ENCODE assay signal across 16 mouse cellular contexts in genomic region chr2:165482003-165482402, GRCm38 (mm10). TPM values are rescaled to one million over a fixed set of nuclear protein-coding genes. Genes with fewer than 3 reads are reported as not detected.
"Had no signal": no experiment of that assay in that cellular context is flagged by ENCODE, and none has a peak within 500 bp of the region (broad histone marks: within the 10 kb centered on the region; RNA-seq: fewer than 3 reads in every experiment).

No protein-coding gene starts in this region.

- H3K27ac ChIP-seq: kidney, embryonic 15.5 days; left cerebral cortex, adult 2 months; limb, embryonic 10.5 days; midbrain, embryonic 12.5 days had no signal

- ATAC-seq: intestine, embryonic 16.5 days; midbrain, embryonic 16.5 days had no signal

- DNase-seq: kidney, adult 2 months; kidney, postnatal 14 days; lung, adult 18-20 months; lung, postnatal 10 days; lung, postnatal 4 days; right cerebral cortex, adult 18-20 months; right cerebral cortex, postnatal 25 days; thymus, postnatal 4 days had no signal

- H3K9ac ChIP-seq: kidney, embryonic 15.5 days; midbrain, embryonic 12.5 days; neural tube, embryonic 15.5 days had no signal

- H3K9me3 ChIP-seq: kidney, embryonic 15.5 days; limb, embryonic 10.5 days; midbrain, embryonic 12.5 days; neural tube, embryonic 15.5 days had no signal

- H3K4me2 ChIP-seq: kidney, embryonic 15.5 days; midbrain, embryonic 12.5 days; neural tube, embryonic 15.5 days had no signal

- H3K36me3 ChIP-seq: kidney, embryonic 15.5 days; limb, embryonic 10.5 days; midbrain, embryonic 12.5 days; neural tube, embryonic 15.5 days had no signal

- H3K4me3 ChIP-seq: kidney, embryonic 15.5 days; left cerebral cortex, adult 2 months; limb, embryonic 10.5 days; midbrain, embryonic 12.5 days; neural tube, embryonic 15.5 days had no signal

- H3K27me3 ChIP-seq: kidney, embryonic 15.5 days; midbrain, embryonic 12.5 days; neural tube, embryonic 15.5 days had no signal

RNA-seq across cellular contexts. Expression of gene Slc13a3, which starts 9.0 kb away (rescaled TPM):
- polyA plus RNA-seq: limb, embryonic 10.5 days had no signal

RNA-seq across cellular contexts. Expression of gene Slc2a10, which starts 21.6 kb away (rescaled TPM):
- total RNA-seq: megakaryocyte, adult 5-6 weeks had no signal
